Mouse (Mus musculus): Measurements from ENCODE around the gene Fam78a.

DNA sequence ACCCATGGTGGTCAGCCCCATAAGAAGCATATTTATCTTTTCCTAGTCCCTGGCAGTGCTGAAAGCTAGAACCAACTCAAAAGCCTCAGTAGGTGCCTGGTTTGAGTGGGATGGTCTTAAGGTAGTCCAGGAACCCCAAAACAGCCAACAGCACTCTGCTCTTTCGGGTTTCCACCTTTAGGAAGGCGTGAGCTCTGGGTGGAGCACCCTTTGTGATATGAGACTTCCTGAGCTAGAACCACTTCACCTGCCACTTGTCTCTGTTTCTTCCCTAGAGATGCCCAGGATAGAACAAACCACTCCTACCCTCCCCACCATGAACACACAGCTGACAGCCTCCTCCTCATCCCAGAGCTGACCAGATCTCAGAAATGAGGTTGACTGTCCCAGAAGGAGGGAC is 27.3 kb downstream of the Fam78a start:
- TF ChIP-seq CTCF (IDR thresholded peaks at IDR 0.05; ENCODE audit: extremely low read depth, insufficient read depth, insufficient read length, insufficient replicate concordance), result no peak
- no peak for TF ChIP-seq POLR2A (IDR thresholded peaks at IDR 0.05; ENCODE audit: low read depth, low read length)

Measured in spleen, adult 2 months (tissue).